Mouse (Mus musculus) spleen, adult 2 months (tissue): ENCODE data around the gene Gm10354. TPM values are rescaled to one million over a fixed set of nuclear protein-coding genes. Genes with fewer than 3 reads are reported as not detected.

Source experiments
- polyA plus RNA-seq: library from polyadenylated mRNA; depleted of rRNA; stranded (reverse); fragments of >200 nt; gene quantifications from 2 replicates; pipeline ENCODE4 v1.2.3, GENCODE M21; 2012; rRNA removed

Gene Gm10354
- polyA plus RNA-seq, 1 experiment: not detected

Other genes starting within 250 kb of the Gm10354 start
- not detected in 2 replicates for gene Gm9758, start 64.0 kb downstream of the Gm10354 start, polyA plus RNA-seq
- gene Speer4e, start 40.5 kb downstream of the Gm10354 start, polyA plus RNA-seq: not detected in 2 replicates
- not detected in 2 replicates for gene Gm17019, start 54.1 kb upstream of the Gm10354 start, polyA plus RNA-seq